Mouse (Mus musculus): ENCODE measurements around the gene Atf6.

Gene Atf6

DNA sequence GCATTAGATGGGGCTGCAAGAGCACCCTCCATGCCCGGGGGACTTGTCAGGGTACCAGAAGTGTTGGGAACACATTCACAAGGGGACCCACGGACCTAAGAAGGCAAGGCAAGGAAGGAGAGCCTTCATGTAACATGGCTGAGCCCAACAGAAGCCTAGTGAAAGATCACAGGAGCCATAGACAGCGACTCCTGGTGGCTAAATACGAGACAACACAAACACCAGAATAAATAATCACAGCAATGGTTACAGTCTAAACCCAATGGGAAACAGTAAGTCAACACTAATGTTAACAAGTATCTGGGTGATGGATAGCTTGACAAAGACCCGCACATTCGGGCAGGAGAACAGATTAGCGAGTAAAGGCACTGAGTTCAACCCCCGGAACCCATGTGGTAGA is 23.2 kb downstream of the Atf6 start:
- peak; percentile 74 for DNase-seq

DNA sequence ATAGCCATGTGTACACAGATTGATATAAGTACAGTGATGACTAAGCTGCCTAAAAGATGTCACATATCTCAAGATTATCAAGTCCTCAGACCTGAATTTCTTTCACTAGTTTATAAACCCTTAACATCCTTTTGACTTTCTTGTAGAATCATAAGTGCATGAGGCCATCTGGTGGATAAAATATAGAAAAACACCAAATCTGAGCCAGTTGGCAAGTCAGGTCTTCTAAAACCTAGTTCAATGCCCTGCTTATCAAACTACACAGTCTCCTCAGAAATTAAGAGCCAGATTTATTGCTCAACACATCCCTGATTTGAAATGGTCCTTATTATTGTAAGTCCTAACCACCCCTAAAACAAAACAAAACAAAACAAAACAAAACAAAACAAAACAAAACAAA is 27.9 kb downstream of the Atf6 start:
- DNase-seq, result peak; percentile 34

DNA sequence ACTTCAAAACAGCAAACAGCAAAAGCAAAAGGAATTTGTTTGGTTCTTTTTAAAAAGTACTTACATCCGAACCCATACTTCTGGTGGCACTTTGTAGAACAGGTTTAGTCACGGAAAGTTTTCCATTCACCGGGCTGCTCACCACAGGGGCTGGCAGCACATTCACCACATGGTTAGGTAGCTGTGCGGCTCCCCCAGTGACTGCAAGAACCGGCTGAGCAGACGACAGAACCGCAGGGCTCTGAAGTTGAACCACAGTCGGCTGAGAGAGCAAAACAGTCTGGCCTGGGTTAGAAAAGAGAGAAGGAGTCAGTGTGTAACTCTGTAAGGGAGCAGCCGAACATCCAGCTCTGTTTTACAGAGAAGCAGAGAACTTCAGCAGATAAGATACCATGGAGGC is 32.8 kb downstream of the Atf6 start:
- DNase-seq, result peak; percentile 51

DNA sequence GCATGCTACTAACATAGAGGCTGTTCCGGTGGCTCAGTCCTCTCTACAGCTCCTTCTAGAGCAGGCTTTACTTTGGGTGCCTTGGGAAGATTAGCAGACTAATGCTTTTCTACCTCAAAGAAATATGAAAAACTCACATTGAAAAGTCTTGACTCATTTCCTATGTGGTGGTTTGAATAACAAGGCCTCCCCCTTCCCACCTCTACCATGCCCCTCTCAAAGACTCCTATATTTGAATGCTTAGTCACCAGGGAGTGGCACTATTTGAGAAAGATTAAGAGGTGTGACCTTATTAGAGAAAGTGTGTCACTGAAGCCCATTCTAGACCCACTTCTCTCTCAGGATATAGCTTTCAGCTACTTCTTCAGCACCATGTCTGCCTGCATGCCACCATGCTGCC is 37.8 kb downstream of the Atf6 start:
- DNase-seq, result peak; percentile 45

DNA sequence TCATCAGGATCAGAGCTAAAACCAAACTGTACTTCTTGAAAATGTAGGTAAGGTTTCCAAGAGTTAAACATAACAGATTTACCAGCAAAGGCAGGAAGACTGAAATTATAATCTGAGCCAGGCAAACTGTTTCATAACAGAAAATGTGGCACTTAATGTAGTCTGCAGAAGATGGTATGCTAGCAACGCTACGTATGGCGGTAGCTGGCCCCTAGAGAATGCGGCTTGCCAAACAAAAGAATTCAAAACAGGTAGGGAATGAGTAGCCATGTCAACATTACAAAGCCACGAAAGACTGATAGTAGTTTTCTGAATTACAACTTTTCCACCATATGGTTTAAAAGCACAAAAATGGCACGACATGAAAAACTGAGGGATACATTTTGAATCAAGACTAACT is 38.2 kb downstream of the Atf6 start:
- peak; percentile 42 for DNase-seq

DNA sequence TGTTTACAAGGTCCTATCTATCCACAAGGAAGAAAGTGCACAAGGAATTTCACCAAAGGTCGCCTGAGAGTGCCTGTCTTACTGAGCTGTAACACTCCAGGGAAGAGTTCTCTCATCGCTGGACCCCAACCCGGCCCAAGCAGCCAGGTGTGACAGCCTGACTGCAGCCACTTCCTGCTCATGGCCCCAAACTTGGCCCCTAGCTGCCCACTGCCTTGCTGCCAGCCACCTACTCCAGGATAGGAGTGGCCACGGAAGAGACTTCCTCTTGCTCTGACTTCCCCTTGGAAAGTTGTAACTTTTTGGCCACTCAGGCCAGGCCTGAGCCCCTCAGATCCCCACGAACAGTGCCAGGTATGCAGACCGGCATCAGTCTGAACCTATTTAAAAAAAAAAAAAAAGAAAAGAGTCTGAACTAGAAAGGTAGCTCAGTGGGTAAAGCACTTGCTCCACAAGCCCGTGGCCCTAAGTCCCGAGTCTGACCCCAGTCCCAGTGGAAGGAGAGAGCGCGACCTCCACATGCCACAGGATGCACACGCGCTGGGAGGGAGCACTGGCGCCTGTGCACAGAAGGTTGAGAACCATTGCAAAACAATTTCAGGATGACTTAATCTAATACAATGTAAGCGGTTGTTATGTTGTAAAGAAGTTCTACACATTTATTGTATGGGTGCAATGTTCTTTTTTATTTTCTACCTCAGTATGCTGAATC is 47.3 kb downstream of the Atf6 start:
- peak; percentile 88 for DNase-seq

DNA sequence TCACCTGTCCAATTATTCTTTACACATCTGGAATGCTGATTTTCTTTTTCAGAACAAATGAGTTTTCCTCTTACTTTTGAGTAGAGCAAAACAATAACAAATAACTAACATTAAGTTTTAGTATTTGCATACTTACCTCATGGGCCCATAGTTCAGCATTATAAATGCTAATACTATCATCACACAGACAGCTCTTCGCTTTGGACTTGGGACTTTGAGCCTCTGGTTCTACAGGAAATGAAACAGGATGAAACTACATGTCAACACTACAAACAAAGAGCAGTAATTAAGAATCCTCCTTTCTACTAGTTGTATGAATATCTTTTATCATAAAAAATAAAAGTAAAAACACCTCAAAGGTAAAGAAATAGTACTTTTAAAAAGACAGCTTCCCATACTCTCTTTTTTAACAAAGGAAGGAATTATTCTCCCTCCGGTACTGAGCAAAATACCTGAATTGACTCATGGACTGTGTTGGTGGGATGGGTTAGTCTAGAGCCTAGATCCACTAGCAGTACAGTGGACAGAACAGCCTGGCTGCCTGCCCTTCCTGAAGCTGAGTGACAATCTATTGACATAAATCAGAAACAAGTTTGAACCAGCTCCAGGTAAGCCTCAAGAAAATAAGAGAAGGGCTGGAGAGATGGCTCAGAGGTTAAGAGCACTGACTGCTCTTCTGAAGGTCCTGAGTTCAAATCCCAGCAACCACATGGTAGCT is 52.1 kb downstream of the Atf6 start:
- DNase-seq, result peak; percentile 66

DNA sequence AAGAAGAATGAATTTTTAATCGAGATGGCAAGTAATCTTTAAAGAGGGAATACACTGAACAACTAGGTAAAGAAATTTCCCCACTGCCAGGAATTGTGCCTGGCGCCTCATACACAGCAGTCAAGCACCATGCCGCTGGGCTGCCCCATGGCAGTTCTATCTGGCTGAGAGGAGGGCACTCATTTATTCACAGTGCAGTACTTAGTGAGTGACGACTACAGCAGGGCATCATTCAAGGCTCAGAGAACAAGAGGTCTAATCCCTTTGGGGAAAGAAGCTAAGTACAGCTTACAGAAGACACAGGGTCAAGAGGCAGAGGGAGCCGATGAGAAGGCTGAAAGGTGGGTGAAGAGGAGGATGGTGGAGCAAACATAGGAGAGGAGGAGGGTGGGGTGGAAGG is 54.7 kb downstream of the Atf6 start:
- peak; percentile 50 for DNase-seq

DNA sequence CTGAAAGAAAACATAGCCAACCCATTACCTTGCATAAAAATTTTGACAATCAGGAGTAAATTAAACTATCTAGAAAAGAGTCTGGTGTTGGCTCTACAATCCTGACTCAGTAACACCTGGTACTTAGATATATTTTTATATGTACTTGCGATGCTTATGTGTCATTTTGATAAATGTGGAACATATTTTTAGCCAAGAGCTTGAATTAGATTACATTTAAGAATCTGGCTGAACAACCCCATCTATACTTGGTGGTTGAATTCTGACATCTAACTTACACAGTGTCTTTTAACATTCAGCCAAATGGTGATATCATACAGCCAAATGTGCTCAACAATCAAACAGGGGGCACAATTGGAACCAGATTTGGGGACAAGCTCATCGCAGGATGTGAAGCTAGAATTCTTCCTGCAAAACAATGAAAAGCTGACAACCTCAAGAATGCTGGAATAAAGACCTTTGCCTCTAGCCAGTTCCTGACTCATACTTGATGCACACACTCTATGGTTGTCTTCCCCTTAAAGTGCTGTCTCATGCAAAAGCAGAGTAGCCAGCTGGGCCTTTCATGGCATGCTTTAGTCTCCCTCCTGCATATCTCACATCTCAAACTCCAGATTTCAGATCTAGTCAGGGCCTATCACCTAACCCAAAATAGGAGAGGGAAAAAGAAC is 59.8 kb downstream of the Atf6 start:
- DNase-seq, result peak; percentile 68

DNA sequence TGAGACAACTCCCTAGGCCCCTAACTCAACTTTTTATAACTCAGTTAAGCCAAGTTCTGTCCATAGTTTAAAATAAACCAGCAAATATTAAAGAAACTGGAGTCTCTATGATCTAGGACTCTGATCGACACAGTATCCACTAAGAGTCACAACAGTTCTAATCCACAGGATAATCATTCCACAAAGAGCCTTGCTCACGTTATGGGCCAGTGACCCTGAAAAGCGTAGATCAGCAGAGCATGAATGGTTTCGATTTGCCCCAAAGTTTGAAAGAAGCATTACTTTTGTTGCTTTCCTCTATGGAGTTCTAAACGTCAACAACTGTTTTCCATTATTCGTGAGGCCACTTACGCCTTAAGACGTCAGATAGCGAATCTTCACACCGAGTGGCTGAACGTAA is 62.9 kb downstream of the Atf6 start:
- DNase-seq, result no peak

DNA sequence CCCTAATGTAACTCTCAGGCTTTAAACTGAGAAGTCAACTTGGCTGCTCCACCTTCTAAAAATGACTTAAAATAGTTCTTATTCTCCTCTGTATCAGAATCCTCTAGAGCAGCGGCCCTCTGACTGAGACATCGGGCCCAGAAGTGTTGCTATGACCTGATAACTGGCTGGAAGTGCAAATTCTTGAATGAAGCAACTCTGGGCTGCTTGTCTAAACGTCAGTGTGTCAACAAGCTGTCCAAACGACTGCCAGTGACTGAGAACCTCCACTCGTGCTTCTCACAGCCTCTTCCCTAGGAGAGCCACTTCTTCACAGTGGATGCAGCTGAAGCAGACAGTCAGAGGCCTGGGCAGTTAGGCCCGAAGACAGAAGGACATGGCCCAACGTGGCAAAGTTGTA is 64.9 kb downstream of the Atf6 start:
- DNase-seq, result peak; percentile 85

DNA sequence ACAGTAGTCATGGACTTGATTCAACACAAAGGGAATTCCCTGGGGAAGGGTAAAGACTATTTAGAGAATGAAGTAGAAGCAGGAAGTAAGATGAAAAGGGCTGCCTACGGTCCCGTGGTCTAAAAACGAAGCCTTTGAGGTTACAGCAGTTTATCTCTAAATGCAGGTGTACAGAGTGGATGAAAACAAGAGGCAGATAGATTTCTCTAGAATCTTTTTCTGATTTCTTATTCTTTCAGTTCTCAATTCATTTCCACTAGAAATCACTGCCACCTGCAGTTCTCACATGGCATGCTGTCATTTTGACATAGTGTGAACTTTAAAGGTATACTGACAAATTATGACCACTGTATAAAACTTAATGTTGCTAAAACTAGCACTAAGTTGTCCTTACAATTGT is 66.9 kb downstream of the Atf6 start:
- peak; percentile 0 for DNase-seq

DNA sequence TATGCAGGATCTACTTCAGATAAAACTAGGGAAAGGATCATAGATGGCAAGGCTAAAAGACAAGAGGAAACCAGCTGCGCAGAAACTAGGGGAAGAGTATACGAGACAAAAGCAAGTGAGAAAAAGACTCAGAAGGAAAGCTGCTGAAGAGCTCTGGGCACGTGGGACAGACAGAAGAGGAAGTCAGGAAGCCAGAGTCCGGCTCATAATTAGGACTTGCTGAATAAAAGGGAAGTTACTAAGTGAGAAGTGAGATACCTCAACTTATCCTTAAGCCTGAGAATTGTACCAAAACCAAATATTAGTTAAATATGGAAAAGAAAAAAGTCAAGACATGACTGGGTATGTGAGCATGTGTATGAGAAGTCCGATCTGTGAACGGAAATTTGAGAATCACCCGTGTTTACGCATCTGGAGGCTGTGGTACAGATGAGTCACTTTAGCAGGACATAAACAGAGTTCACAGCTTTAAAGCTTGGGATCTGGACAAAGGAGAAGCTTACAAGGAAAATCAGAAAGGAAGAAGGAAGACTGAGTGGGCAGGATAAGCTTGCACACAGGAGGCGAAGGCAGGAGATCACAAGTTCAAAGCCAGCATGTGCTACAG is 71.7 kb downstream of the Atf6 start:
- DNase-seq, result peak; percentile 91

DNA sequence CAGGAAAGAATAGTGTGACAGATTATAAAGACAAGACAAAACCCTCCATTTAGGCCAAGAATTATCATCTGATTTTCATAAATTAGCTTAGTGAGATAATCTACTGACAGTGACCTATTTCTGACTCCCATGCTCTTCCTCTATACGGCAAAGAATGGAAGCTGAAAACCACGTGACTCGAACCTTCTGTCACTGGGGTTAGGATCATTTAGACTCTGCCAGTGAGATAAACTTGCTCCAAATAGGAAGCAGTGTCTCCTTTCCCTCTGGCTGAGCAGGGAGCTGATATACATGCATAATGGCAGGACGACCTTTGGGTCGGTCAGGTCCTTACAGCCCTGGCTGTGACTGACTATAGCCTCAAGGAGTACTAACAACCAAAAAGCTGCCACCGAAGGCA is 76.0 kb downstream of the Atf6 start:
- peak; percentile 44 for DNase-seq

DNA sequence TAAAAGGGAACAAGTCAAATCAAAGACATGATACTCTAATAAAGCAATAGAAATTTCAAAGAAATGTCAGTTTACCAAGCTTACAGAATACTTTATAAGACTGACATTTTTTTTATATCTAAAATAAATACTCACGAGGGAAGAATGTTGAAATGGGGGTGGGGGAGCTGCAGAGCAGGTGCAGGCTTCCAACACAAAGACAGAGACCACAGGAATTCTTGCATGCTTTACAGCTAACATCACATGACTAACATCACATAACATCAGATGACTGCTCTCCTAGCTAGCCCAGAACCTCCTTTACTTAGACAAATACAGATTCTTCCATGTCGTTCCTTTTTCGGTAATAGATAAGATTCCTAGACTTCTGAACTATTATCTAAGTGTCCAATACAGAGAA is 76.6 kb downstream of the Atf6 start:
- DNase-seq, result peak; percentile 45

DNA sequence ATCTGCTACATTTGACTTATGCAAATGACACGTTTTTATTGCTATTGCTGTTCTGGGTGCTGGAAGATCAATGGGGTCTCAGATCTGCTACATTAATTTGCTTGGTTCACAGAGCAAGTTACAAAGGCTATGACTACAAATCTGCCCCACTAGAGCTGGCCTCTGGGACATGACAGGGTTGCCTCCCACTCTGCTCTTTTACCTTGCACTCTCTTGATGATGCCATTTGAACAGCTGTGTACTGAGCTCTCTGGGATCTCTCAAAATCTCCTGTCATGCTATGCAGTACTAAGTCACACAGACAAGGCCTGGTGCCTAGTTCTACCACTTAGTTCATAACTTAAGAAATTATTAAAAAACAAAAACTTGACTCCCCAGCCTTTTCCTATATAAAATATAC is 79.9 kb downstream of the Atf6 start:
- DNase-seq, result peak; percentile 1

DNA sequence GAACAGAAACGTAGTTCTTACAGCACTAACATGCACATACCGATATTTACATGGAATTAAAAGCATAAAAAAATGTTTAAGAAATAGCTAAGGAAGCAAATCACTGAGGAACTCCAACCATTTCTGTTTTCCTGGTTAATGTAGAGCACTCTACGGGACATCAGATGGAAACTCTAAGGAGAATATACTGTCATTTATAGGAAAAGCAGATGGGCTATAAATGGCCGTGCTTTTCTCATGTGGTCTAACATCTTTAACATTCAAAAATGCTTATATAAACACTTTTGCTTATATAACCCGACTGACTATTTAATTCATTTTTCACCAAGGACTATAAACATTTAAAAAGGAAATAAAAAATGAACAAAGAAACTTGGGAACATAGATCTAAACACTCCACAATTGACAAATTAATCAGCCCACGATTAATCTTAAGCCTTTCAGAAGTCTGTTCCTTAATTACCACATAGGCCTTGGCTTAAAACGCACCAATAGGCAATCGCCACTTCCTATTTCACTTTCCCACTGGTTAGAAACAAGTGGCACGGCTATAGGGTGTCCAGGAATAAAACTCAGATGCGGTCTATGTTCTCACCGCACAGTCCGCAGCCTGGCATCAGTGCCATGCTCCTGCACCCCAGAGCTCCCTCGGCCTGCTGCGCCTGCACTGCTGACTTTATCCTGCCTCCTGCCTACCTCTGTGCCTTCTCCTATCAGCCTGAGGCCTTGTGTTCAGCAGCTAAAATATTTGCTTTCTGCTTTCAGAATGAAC is 80.8 kb downstream of the Atf6 start:
- no peak for DNase-seq

DNA sequence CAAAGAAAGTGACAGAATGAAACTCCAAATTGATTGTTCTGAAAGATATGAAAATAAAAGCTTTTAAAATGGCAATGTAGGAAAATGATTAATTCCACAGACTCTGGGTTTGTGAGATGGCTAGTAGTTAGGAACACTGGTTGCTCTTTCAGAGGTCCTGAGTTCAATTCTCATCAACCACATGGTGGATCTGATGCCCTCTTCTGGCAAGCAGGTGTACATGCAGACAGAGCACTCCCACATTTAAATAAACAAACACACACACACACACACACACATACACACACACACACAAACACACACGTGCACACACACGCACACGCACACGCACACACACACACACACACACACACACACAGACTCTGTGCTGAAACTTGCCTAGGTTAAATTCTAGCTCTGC is 89.9 kb downstream of the Atf6 start:
- no peak for DNase-seq

DNA sequence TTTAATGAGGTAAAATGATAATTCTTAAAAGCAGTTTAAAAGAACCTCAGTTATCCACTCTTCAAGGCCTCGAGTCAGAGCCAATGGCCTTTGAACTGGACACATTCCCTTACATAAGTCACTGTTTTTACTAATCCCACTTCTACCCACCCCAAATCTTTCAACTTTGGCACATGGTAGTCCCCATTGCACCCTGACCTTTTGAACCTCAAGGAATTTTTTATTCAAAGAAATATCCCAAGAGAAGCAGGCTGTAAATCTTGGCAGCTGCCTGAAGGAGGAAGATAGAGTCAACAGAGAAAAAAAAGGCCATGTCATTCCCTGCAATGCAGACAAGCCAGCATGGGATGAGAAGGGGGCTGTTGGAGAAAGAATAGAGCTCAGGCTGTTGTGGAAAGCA is 93.1 kb downstream of the Atf6 start:
- DNase-seq, result peak; percentile 77

DNA sequence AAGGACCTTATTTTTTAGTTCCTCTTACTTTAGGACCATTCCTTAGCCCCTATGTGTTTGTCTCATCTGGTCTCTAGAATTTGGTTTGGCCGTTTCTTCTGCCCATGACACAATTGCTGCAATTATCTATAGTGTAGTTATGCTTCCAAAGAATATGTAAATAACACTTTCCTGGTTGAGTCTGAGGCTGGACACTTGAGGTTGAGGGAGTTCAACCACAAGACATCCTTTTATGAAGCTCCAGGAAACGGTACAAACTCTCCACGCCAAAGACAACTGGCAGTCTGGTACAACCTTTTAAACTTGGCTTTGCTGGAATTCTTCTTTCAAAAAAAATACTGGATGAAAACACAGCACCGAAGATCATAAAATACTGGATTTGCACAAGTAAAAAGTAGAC is 94.1 kb downstream of the Atf6 start:
- DNase-seq, result peak; percentile 81

DNA sequence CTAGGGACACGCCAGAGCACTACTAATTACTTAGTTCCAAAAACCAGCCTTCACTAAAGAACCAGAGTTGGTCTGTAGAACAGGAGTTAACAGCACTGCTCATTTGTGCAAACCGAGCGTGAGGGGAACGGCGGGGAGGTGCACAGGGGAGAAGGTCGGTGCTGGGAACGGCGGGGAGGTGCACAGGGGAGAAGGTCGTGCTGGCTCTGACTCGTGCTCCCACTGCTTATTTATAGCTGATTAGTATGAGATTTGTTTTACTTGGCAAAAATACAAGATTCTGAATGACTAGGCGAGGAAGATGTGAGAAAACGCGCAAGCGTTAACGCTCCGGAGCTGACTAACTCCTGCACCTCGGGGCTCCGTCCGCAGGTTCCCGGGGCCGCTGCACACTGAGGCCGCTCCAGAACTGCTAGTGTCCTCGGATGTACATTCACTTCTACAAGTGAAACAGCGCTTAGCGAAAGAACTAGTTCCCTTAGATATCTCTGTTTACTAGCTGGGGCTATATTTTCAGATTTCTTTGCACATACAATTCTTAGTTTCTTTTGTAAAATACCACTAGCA is 96.1 kb downstream of the Atf6 start:
- peak; percentile 94 for DNase-seq

DNA sequence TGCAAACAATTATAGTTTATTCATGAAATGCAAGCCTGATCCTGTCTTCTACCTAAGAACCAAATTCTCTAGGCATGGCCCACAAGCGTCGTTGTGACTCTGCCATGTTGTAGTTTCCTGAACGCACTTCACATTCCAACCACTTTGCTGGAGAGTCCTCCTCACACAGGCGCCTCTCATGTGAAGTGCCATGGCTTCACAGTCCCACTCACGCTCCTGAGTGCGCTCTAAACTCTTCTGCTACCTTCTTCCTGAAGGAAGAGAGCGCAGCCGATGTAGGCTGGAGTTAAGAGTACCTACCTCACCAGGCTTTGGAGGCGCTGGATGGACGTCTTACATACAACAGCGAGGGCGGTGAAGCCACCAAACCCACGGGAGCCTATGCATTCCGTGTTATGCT is 96.9 kb downstream of the Atf6 start:
- peak; percentile 85 for DNase-seq

DNA sequence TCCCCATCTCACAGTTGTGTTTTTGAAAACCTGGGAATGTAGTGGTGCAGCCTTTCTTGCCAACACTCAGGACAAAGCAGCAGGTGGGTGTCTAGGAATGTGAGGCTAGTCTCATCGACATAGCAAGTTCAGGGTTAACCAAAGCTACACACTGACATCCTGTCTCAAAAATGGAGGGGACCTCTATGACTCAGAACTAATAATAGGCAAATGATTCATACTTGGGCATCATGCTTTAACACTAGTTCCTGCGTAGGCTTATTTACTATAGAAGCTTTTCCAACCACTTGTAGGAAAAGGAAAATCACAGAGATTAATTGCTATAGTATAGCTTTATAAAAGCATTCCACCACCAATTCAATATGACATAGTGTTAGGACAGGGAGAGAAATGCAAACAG is 100.6 kb downstream of the Atf6 start:
- DNase-seq, result peak; percentile 75

Data from heart, adult 11 months (tissue).